Mouse (Mus musculus) left cerebral cortex, adult 2 months (tissue): Measurements from ENCODE around the gene Tet3. TPM values are rescaled to one million over a fixed set of nuclear protein-coding genes. Genes with fewer than 3 reads are reported as not detected.

Experiments
- DNase-seq, 2 experiments: peaks; one replicate each; pipeline ENCODE4 v3.0.0; 2021 to 2022; ENCODE audit warnings: low spot score in 2 of 2, mixed read lengths in 1 of 2; ENCODE audit errors: extremely low spot score in 1 of 2
- H3K27ac ChIP-seq: fragments of 200-600 bp; 2 replicates; pipeline ENCODE4 v1.8.1; 2022
- H3K4me3 ChIP-seq: fragments of 200-600 bp; 2 replicates; pipeline ENCODE4 v1.8.1; 2022
- CTCF ChIP-seq: fragments of 200-600 bp; IDR thresholded peaks from 2 replicates; pipeline ENCODE4 v1.8.1; 2022; ENCODE audit warnings: antibody characterized with exemption, mild to moderate bottlenecking, moderate library complexity
- intact Hi-C: fragments of 180-260 bp; cut with DNase I; formaldehyde crosslinking; loops from one replicate; pipeline ENCODE4 v1.15.1; 2025
- total RNA-seq, 2 experiments: library from RNA; stranded (reverse); gene quantifications; 2 replicates each; pipeline ENCODE4 v1.2.3; 2021

Gene Tet3
- total RNA-seq, 2 experiments from 2014 or later: 74.6 to 90.0 TPM

GRCm38 (mm10) chr6:83496009-83496752, 37.3 kb upstream of the Tet3 start:
- intact Hi-C loops: loop anchor here (5.0 kb wide), 1 partner anchor 39 kb away; the partner anchor contains the start of gene Tet3
- H3K4me3 ChIP-seq: no peak overlapping the region
- TF ChIP-seq CTCF: no peak
- DNase-seq: no peak
- peak overlapping the region; percentile 20; the same call in 1 of the 2 replicates for H3K27ac ChIP-seq

- intact Hi-C loops: no loop called here
- no peak for DNase-seq
- H3K27ac ChIP-seq: no peak overlapping the region
- TF ChIP-seq CTCF: no peak
- no peak overlapping the region for H3K4me3 ChIP-seq
Measured at GRCm38 (mm10) chr6:83490622-83491021, 31.7 kb upstream of the Tet3 start.

- intact Hi-C loops: no loop called here
- Histone ChIP-seq H3K4me3 (no peak overlapping the region), H3K27ac (no peak overlapping the region)
- TF ChIP-seq CTCF: no peak
- DNase-seq: no peak
Measured at GRCm38 (mm10) chr6:83488200-83488599, 29.3 kb upstream of the Tet3 start.

- Histone ChIP-seq H3K4me3 (no peak overlapping the region), H3K27ac (no peak overlapping the region)
- DNase-seq: no peak
- intact Hi-C loops: no loop called here
- TF ChIP-seq CTCF: no peak
Measured at GRCm38 (mm10) chr6:83487298-83487697, 28.4 kb upstream of the Tet3 start.

GRCm38 (mm10) chr6:83485854-83486253, 27.0 kb upstream of the Tet3 start:
- no peak for TF ChIP-seq CTCF
- DNase-seq: no peak
- H3K27ac ChIP-seq: no peak overlapping the region
- intact Hi-C loops: no loop called here
- H3K4me3 ChIP-seq: no peak overlapping the region

GRCm38 (mm10) chr6:83483776-83484175, 24.9 kb upstream of the Tet3 start:
- Histone ChIP-seq H3K4me3 (no peak overlapping the region), H3K27ac (no peak overlapping the region)
- DNase-seq: no peak
- TF ChIP-seq CTCF: no peak
- intact Hi-C loops: no loop called here

- intact Hi-C loops: no loop called here
- H3K27ac ChIP-seq: no peak overlapping the region
- no peak for DNase-seq
- no peak overlapping the region for H3K4me3 ChIP-seq
- TF ChIP-seq CTCF: no peak
Measured at GRCm38 (mm10) chr6:83482418-83483085, 23.7 kb upstream of the Tet3 start.

GRCm38 (mm10) chr6:83480019-83480655, 21.3 kb upstream of the Tet3 start:
- no peak overlapping the region for H3K4me3 ChIP-seq
- H3K27ac ChIP-seq: no peak overlapping the region
- DNase-seq: no peak
- TF ChIP-seq CTCF: no peak
- intact Hi-C loops: no loop called here

- Histone ChIP-seq H3K4me3 (no peak overlapping the region), H3K27ac (no peak overlapping the region)
- intact Hi-C loops: no loop called here
- TF ChIP-seq CTCF: no peak
- no peak for DNase-seq
Measured at GRCm38 (mm10) chr6:83479193-83479592, 20.3 kb upstream of the Tet3 start.

- TF ChIP-seq CTCF: no peak
- intact Hi-C loops: no loop called here
- Histone ChIP-seq H3K27ac (no peak overlapping the region), H3K4me3 (no peak overlapping the region)
- DNase-seq: no peak
Measured at GRCm38 (mm10) chr6:83478628-83479027, 19.7 kb upstream of the Tet3 start.

- intact Hi-C loops: no loop called here
- DNase-seq: no peak
- Histone ChIP-seq H3K4me3 (no peak overlapping the region), H3K27ac (no peak overlapping the region)
- TF ChIP-seq CTCF: peak; percentile 31
Measured at GRCm38 (mm10) chr6:83478217-83478616, 19.3 kb upstream of the Tet3 start.

GRCm38 (mm10) chr6:83475431-83475830, 16.5 kb upstream of the Tet3 start:
- DNase-seq: no peak
- TF ChIP-seq CTCF: no peak
- H3K27ac ChIP-seq: no peak overlapping the region
- no peak overlapping the region for H3K4me3 ChIP-seq
- intact Hi-C loops: no loop called here
